Mouse (Mus musculus) embryonic fibroblast, embryonic 13.5 days (primary cell): ENCODE results near the gene Jak1. TPM values are rescaled to one million over a fixed set of nuclear protein-coding genes. Genes with fewer than 3 reads are reported as not detected.
"Not testable (repeated sequence)": the region's sequence is repeated elsewhere in the genome, so short reads cannot be mapped to it uniquely, and the experiment has no call there.

Experiments used
- H3K27ac ChIP-seq: 2 replicates; pipeline ENCODE4 v1.5.1; 2012; ENCODE audit warnings: low read length, control low read depth, inconsistent platforms; ENCODE audit not compliant: insufficient read depth
- H3K4me1 ChIP-seq: 2 replicates; pipeline ENCODE4 v1.6.1; 2011; ENCODE audit warnings: low read length; ENCODE audit not compliant: control insufficient read depth, insufficient read depth
- H3K4me3 ChIP-seq: 2 replicates; pipeline ENCODE4 v1.5.1; 2011; ENCODE audit warnings: mild to moderate bottlenecking, control low read depth, low read length; ENCODE audit not compliant: insufficient read depth
- CTCF ChIP-seq: IDR thresholded peaks from 2 replicates; pipeline ENCODE4 v1.5.1; 2011; ENCODE audit warnings: mild to moderate bottlenecking, control low read depth, low read length, moderate library complexity, borderline replicate concordance; ENCODE audit not compliant: insufficient read depth
- POLR2A ChIP-seq: IDR thresholded peaks from 2 replicates; pipeline ENCODE4 v1.6.1; 2011; ENCODE audit warnings: low read depth, mild to moderate bottlenecking, control low read depth, low read length, moderate library complexity
- polyA plus RNA-seq: library from polyadenylated mRNA; stranded (reverse); fragments of >200 nt; gene quantifications from 2 replicates; pipeline ENCODE4 v1.2.4, GENCODE M21; 2011; ENCODE audit warnings: low read depth; ENCODE audit not compliant: missing spikeins, insufficient read length

Jak1 gene
- polyA plus RNA-seq, 1 experiment: 192 TPM

GRCm38 (mm10) chr4:101280119-101280518 lies 15.0 kb upstream of the Jak1 start:
- H3K4me3 ChIP-seq: no peak overlapping the region
- H3K27ac ChIP-seq: no peak overlapping the region
- H3K4me1 ChIP-seq: no peaks in the 10 kb centered on the region
- TF ChIP-seq POLR2A (no peak), CTCF (no peak)

GRCm38 (mm10) chr4:101276456-101277070 lies 11.5 kb upstream of the Jak1 start:
- H3K4me3 ChIP-seq: no peak overlapping the region
- H3K4me1 ChIP-seq: no peaks in the 10 kb centered on the region
- TF ChIP-seq CTCF: no peak
- TF ChIP-seq POLR2A: no peak
- peak overlapping the region; percentile 93 for H3K27ac ChIP-seq

GRCm38 (mm10) chr4:101275881-101276280 lies 10.8 kb upstream of the Jak1 start:
- Histone ChIP-seq H3K27ac (peak overlapping the region; percentile 93), H3K4me3 (no peak overlapping the region), H3K4me1 (no peaks in the 10 kb centered on the region)
- TF ChIP-seq CTCF: no peak
- no peak for TF ChIP-seq POLR2A

GRCm38 (mm10) chr4:101270734-101271133 lies 5.7 kb upstream of the Jak1 start:
- no peak overlapping the region for H3K4me3 ChIP-seq
- H3K27ac ChIP-seq: no peak overlapping the region
- H3K4me1 ChIP-seq: no peaks in the 10 kb centered on the region
- no peak for TF ChIP-seq CTCF
- no peak for TF ChIP-seq POLR2A

GRCm38 (mm10) chr4:101268506-101268905 lies 3.4 kb upstream of the Jak1 start:
- H3K4me1 ChIP-seq, H3K27ac ChIP-seq, H3K4me3 ChIP-seq: not testable (repeated sequence)

- Histone ChIP-seq H3K27ac (no peak overlapping the region), H3K4me3 (0 out of 2 replicates have a peak overlapping the region, but pooled peaks have one; percentile 14), H3K4me1 (peaks cover 3% of the 10 kb centered on the region)
- TF ChIP-seq CTCF (no peak), POLR2A (no peak)
Measured at GRCm38 (mm10) chr4:101265523-101265922, 441 bp upstream of the Jak1 start.

GRCm38 (mm10) chr4:101263968-101264740 lies 928 bp downstream of the Jak1 start:
- Histone ChIP-seq H3K27ac (no peak overlapping the region), H3K4me1 (peaks cover 3% of the 10 kb centered on the region), H3K4me3 (peak overlapping the region; percentile 86)
- no peak for TF ChIP-seq CTCF
- TF ChIP-seq POLR2A: no peak

- Histone ChIP-seq H3K4me1 (peaks cover 5% of the 10 kb centered on the region), H3K4me3 (no peak overlapping the region), H3K27ac (no peak overlapping the region)
- TF ChIP-seq POLR2A (no peak), CTCF (no peak)
Measured at GRCm38 (mm10) chr4:101261596-101261995, 3.5 kb downstream of the Jak1 start.

GRCm38 (mm10) chr4:101260744-101261291 lies 4.3 kb downstream of the Jak1 start:
- TF ChIP-seq POLR2A (no peak), CTCF (no peak)

More at GRCm38 (mm10) chr4:101260744-101261291, 4.3 kb downstream of the Jak1 start:
- Histone ChIP-seq H3K4me1 (peaks cover 8% of the 10 kb centered on the region), H3K4me3 (no peak overlapping the region), H3K27ac (no peak overlapping the region)
